Mouse (Mus musculus) lung, postnatal 0 days (tissue): Measurements from ENCODE around the gene Kitl. TPM values are rescaled to one million over a fixed set of nuclear protein-coding genes. Genes with fewer than 3 reads are reported as not detected.

Experiments
- ATAC-seq: fragments of 200-750 bp; cut with Nextera tagmentation; 2 replicates; pipeline ENCODE4 v1.8.0; 2017; ENCODE audit warnings: moderate library complexity
- DNase-seq: peaks from one replicate; pipeline ENCODE4 v3.0.0-alpha.2; 2016; ENCODE audit warnings: low spot score
- H3K27ac ChIP-seq: fragments of 300-500 bp; sonication (generic); 2 replicates; pipeline ENCODE4 v1.5.1; 2014; ENCODE audit warnings: antibody characterized with exemption, mild to moderate bottlenecking, low read length, mixed read lengths
- H3K27me3 ChIP-seq: fragments of 300-500 bp; sonication (generic); replicated peaks from 2 replicates; pipeline ENCODE4 v1.6.1; 2014; ENCODE audit warnings: low read length, mixed read lengths; ENCODE audit not compliant: insufficient read depth
- H3K36me3 ChIP-seq: fragments of 300-500 bp; sonication (generic); 2 replicates; pipeline ENCODE4 v1.6.1; 2014; ENCODE audit warnings: low read length, mixed read lengths; ENCODE audit not compliant: insufficient read depth
- H3K4me1 ChIP-seq: fragments of 300-500 bp; sonication (generic); 2 replicates; pipeline ENCODE4 v1.6.1; 2014; ENCODE audit warnings: antibody characterized with exemption, low read depth, low read length, mixed read lengths; ENCODE audit not compliant: insufficient read depth
- H3K4me2 ChIP-seq: fragments of 300-500 bp; sonication (generic); replicated peaks from 2 replicates; pipeline ENCODE4 v1.6.1; 2014; ENCODE audit warnings: low read depth, mild to moderate bottlenecking, low read length, moderate library complexity, mixed read lengths
- H3K4me3 ChIP-seq: fragments of 300-500 bp; sonication (generic); 2 replicates; pipeline ENCODE4 v1.5.1; 2014; ENCODE audit warnings: low read depth, low read length
- H3K9ac ChIP-seq: fragments of 300-500 bp; sonication (generic); replicated peaks from 2 replicates; pipeline ENCODE4 v1.6.1; 2014; ENCODE audit warnings: low read depth, mild to moderate bottlenecking
- H3K9me3 ChIP-seq: fragments of 300-500 bp; sonication (generic); 2 replicates; pipeline ENCODE4 v1.6.1; 2016; ENCODE audit warnings: low read length, mixed read lengths
- CTCF ChIP-seq: IDR thresholded peaks from 2 replicates; pipeline ENCODE4 v1.5.1; 2016; ENCODE audit warnings: antibody characterized with exemption, mild to moderate bottlenecking
- EP300 ChIP-seq: IDR thresholded peaks from 2 replicates; pipeline ENCODE4 v1.6.1; 2016; ENCODE audit warnings: antibody characterized with exemption, mild to moderate bottlenecking, control low read depth
- WGBS: fragments of 180-500 bp; shearing (Covaris S2); extraction: QIAGEN DNeasy Blood & Tissue Kit; methylation state at CpG from one replicate; pipeline ENCODE4 v1.1.7; 2014; 5-methylcytosine and 5-hydroxymethylcytosine counted together
- microRNA-seq: library from miRNA; unstranded; fragments of <30 nt; microRNA quantifications from one replicate; pipeline ENCODE4, GENCODE M21; 2016
- polyA plus RNA-seq: library from polyadenylated mRNA; unstranded; fragments of >200 nt; fragmentation: Nextera tagmentation; extraction: Ambion mirVana; gene quantifications from 2 replicates; pipeline ENCODE4 v1.2.1, GENCODE M21; 2015

Kitl gene
- polyA plus RNA-seq, 1 experiment from 2014 or later = 75.2 TPM

GRCm38 (mm10) chr10:100138552-100138951 is 123.1 kb downstream of the Kitl start:
- Histone ChIP-seq H3K9me3 (no peaks in the 10 kb centered on the region), H3K27ac (no peak overlapping the region), H3K27me3 (no peaks in the 10 kb centered on the region), H3K4me1 (no peaks in the 10 kb centered on the region), H3K4me2 (no peak overlapping the region), H3K36me3 (no peaks in the 10 kb centered on the region), H3K4me3 (no peak overlapping the region), H3K9ac (no peak overlapping the region)
- no peak for TF ChIP-seq CTCF
- no peak for TF ChIP-seq EP300
- no peak for ATAC-seq
- WGBS = 68% methylated on average over 3 of the region's 3 CpGs
- no peak for DNase-seq

GRCm38 (mm10) chr10:100148123-100148522 is 132.7 kb downstream of the Kitl start:
- no peak overlapping the region for H3K27ac ChIP-seq
- WGBS = 86% methylated on average over 6 of the region's 6 CpGs
- H3K4me2 ChIP-seq = no peak overlapping the region
- no peaks in the 10 kb centered on the region for H3K27me3 ChIP-seq
- H3K9ac ChIP-seq = no peak overlapping the region
- no peaks in the 10 kb centered on the region for H3K36me3 ChIP-seq
- TF ChIP-seq EP300 (no peak), CTCF (no peak)
- H3K4me1 ChIP-seq = no peaks in the 10 kb centered on the region
- no peak for DNase-seq
- no peaks in the 10 kb centered on the region for H3K9me3 ChIP-seq
- no peak for ATAC-seq
- no peak overlapping the region for H3K4me3 ChIP-seq

Small RNA genes lying within 50 kb of the gene (microRNA-seq; reads per million reads assigned to microRNA genes)
- gene Gm22918 = not detected
- not detected for gene Gm25287
